Mouse (Mus musculus): ENCODE measurements around the gene Mtap. TPM values are rescaled to one million over a fixed set of nuclear protein-coding genes. Genes with fewer than 3 reads are reported as not detected.

The Mtap gene
- polyA plus RNA-seq, 1 experiment from 2014 or later: 13.0 TPM

GRCm38 (mm10) chr4:89170931-89171330 lies 34.0 kb downstream of the Mtap start:
- Histone ChIP-seq H3K27ac (ENCODE audit: low read length) (no peak overlapping the region), H3K9me3 (replicated peaks; ENCODE audit: control insufficient read depth, low read length) (no peaks in the 10 kb centered on the region), H3K4me1 (ENCODE audit: control insufficient read depth, low read depth, low read length) (no peaks in the 10 kb centered on the region), H3K4me3 (ENCODE audit: low read depth, low read length) (no peak overlapping the region), H3K36me3 (ENCODE audit: control insufficient read depth, insufficient read depth) (peaks cover 17% of the 10 kb centered on the region), H3K9ac (ENCODE audit: low read depth, low read length) (no peak overlapping the region), H3K27me3 (ENCODE audit: control insufficient read depth, insufficient read depth, low read depth, low read length) (no peaks in the 10 kb centered on the region), H3K4me2 (ENCODE audit: low read depth, low read length) (no peak overlapping the region)
- ATAC-seq (ENCODE audit: low read depth): no peak
- WGBS (ENCODE audit: insufficient replicate concordance): 73% methylated on average over 6 of the region's 6 CpGs

- Histone ChIP-seq H3K9ac (ENCODE audit: low read depth, low read length) (no peak overlapping the region), H3K4me1 (ENCODE audit: control insufficient read depth, low read depth, low read length) (no peaks in the 10 kb centered on the region), H3K4me2 (ENCODE audit: low read depth, low read length) (no peak overlapping the region), H3K27me3 (ENCODE audit: control insufficient read depth, insufficient read depth, low read depth, low read length) (no peaks in the 10 kb centered on the region), H3K9me3 (replicated peaks; ENCODE audit: control insufficient read depth, low read length) (no peaks in the 10 kb centered on the region), H3K36me3 (ENCODE audit: control insufficient read depth, insufficient read depth) (peaks cover 17% of the 10 kb centered on the region), H3K4me3 (ENCODE audit: low read depth, low read length) (no peak overlapping the region), H3K27ac (ENCODE audit: low read length) (no peak overlapping the region)
- 83% methylated on average over 14 of the region's 14 CpGs for WGBS (ENCODE audit: insufficient replicate concordance)
- ATAC-seq (ENCODE audit: low read depth): no peak
Measured at GRCm38 (mm10) chr4:89172873-89173605, 36.1 kb downstream of the Mtap start.

GRCm38 (mm10) chr4:89177514-89178307 lies 40.8 kb downstream of the Mtap start:
- Histone ChIP-seq H3K4me2 (ENCODE audit: low read depth, low read length) (no peak overlapping the region), H3K9me3 (replicated peaks; ENCODE audit: control insufficient read depth, low read length) (no peaks in the 10 kb centered on the region), H3K27ac (ENCODE audit: low read length) (no peak overlapping the region), H3K36me3 (ENCODE audit: control insufficient read depth, insufficient read depth) (peaks cover 17% of the 10 kb centered on the region), H3K4me1 (ENCODE audit: control insufficient read depth, low read depth, low read length) (no peaks in the 10 kb centered on the region), H3K9ac (ENCODE audit: low read depth, low read length) (no peak overlapping the region), H3K27me3 (ENCODE audit: control insufficient read depth, insufficient read depth, low read depth, low read length) (no peaks in the 10 kb centered on the region), H3K4me3 (ENCODE audit: low read depth, low read length) (no peak overlapping the region)
- WGBS (ENCODE audit: insufficient replicate concordance): 62% methylated on average over 6 of the region's 6 CpGs
- ATAC-seq (ENCODE audit: low read depth): 0 out of 2 replicates have a peak, but pooled peaks have one; percentile 9

GRCm38 (mm10) chr4:89180121-89180520 lies 43.2 kb downstream of the Mtap start:
- no peak overlapping the region for H3K9ac ChIP-seq (ENCODE audit: low read depth, low read length)
- WGBS (ENCODE audit: insufficient replicate concordance): 80% methylated on average over 5 of the region's 5 CpGs
- H3K4me3 ChIP-seq (ENCODE audit: low read depth, low read length): no peak overlapping the region
- no peak for ATAC-seq (ENCODE audit: low read depth)
- peaks cover 5% of the 10 kb centered on the region for H3K36me3 ChIP-seq (ENCODE audit: control insufficient read depth, insufficient read depth)
- no peak overlapping the region for H3K4me2 ChIP-seq (ENCODE audit: low read depth, low read length)
- H3K4me1 ChIP-seq (ENCODE audit: control insufficient read depth, low read depth, low read length): no peaks in the 10 kb centered on the region
- H3K27ac ChIP-seq (ENCODE audit: low read length): no peak overlapping the region
- H3K27me3 ChIP-seq (ENCODE audit: control insufficient read depth, insufficient read depth, low read depth, low read length): no peaks in the 10 kb centered on the region
- no peaks in the 10 kb centered on the region for H3K9me3 ChIP-seq (replicated peaks; ENCODE audit: control insufficient read depth, low read length)

GRCm38 (mm10) chr4:89181656-89182055 lies 44.7 kb downstream of the Mtap start:
- Histone ChIP-seq H3K36me3 (ENCODE audit: control insufficient read depth, insufficient read depth) (peaks cover 5% of the 10 kb centered on the region), H3K4me1 (ENCODE audit: control insufficient read depth, low read depth, low read length) (no peaks in the 10 kb centered on the region), H3K27me3 (ENCODE audit: control insufficient read depth, insufficient read depth, low read depth, low read length) (no peaks in the 10 kb centered on the region), H3K4me3 (ENCODE audit: low read depth, low read length) (no peak overlapping the region), H3K9me3 (replicated peaks; ENCODE audit: control insufficient read depth, low read length) (no peaks in the 10 kb centered on the region), H3K9ac (ENCODE audit: low read depth, low read length) (no peak overlapping the region), H3K27ac (ENCODE audit: low read length) (no peak overlapping the region), H3K4me2 (ENCODE audit: low read depth, low read length) (no peak overlapping the region)
- 67% methylated on average over 2 of the region's 2 CpGs for WGBS (ENCODE audit: insufficient replicate concordance)
- no peak for ATAC-seq (ENCODE audit: low read depth)

GRCm38 (mm10) chr4:89182486-89182885 lies 45.6 kb downstream of the Mtap start:
- H3K27me3 ChIP-seq (ENCODE audit: control insufficient read depth, insufficient read depth, low read depth, low read length): no peaks in the 10 kb centered on the region
- ATAC-seq (ENCODE audit: low read depth): no peak
- H3K4me2 ChIP-seq (ENCODE audit: low read depth, low read length): no peak overlapping the region
- H3K4me3 ChIP-seq (ENCODE audit: low read depth, low read length): no peak overlapping the region
- H3K9me3 ChIP-seq (replicated peaks; ENCODE audit: control insufficient read depth, low read length): no peaks in the 10 kb centered on the region
- H3K27ac ChIP-seq (ENCODE audit: low read length): no peak overlapping the region
- H3K36me3 ChIP-seq (ENCODE audit: control insufficient read depth, insufficient read depth): peaks cover 5% of the 10 kb centered on the region
- H3K4me1 ChIP-seq (ENCODE audit: control insufficient read depth, low read depth, low read length): no peaks in the 10 kb centered on the region
- H3K9ac ChIP-seq (ENCODE audit: low read depth, low read length): no peak overlapping the region
- WGBS (ENCODE audit: insufficient replicate concordance): 74% methylated on average over 3 of the region's 3 CpGs

- H3K36me3 ChIP-seq (ENCODE audit: control insufficient read depth, insufficient read depth): no peaks in the 10 kb centered on the region
- no peak overlapping the region for H3K27ac ChIP-seq (ENCODE audit: low read length)
- no peaks in the 10 kb centered on the region for H3K4me1 ChIP-seq (ENCODE audit: control insufficient read depth, low read depth, low read length)
- H3K27me3 ChIP-seq (ENCODE audit: control insufficient read depth, insufficient read depth, low read depth, low read length): no peaks in the 10 kb centered on the region
- H3K9me3 ChIP-seq (replicated peaks; ENCODE audit: control insufficient read depth, low read length): no peaks in the 10 kb centered on the region
- no peak overlapping the region for H3K9ac ChIP-seq (ENCODE audit: low read depth, low read length)
- H3K4me3 ChIP-seq (ENCODE audit: low read depth, low read length): no peak overlapping the region
- no peak for ATAC-seq (ENCODE audit: low read depth)
- no peak overlapping the region for H3K4me2 ChIP-seq (ENCODE audit: low read depth, low read length)
- 65% methylated on average over 4 of the region's 4 CpGs for WGBS (ENCODE audit: insufficient replicate concordance)
Measured at GRCm38 (mm10) chr4:89195481-89195880, 58.6 kb downstream of the Mtap start.

- Histone ChIP-seq H3K4me2 (ENCODE audit: low read depth, low read length) (no peak overlapping the region), H3K36me3 (ENCODE audit: control insufficient read depth, insufficient read depth) (no peaks in the 10 kb centered on the region), H3K27me3 (ENCODE audit: control insufficient read depth, insufficient read depth, low read depth, low read length) (no peaks in the 10 kb centered on the region), H3K27ac (ENCODE audit: low read length) (no peak overlapping the region), H3K9me3 (replicated peaks; ENCODE audit: control insufficient read depth, low read length) (no peaks in the 10 kb centered on the region), H3K4me3 (ENCODE audit: low read depth, low read length) (no peak overlapping the region), H3K9ac (ENCODE audit: low read depth, low read length) (no peak overlapping the region), H3K4me1 (ENCODE audit: control insufficient read depth, low read depth, low read length) (no peaks in the 10 kb centered on the region)
- ATAC-seq (ENCODE audit: low read depth): no peak
Measured at GRCm38 (mm10) chr4:89197128-89197527, 60.2 kb downstream of the Mtap start.

GRCm38 (mm10) chr4:89200806-89201205 lies 63.9 kb downstream of the Mtap start:
- Histone ChIP-seq H3K27ac (ENCODE audit: low read length) (no peak overlapping the region), H3K4me2 (ENCODE audit: low read depth, low read length) (no peak overlapping the region), H3K27me3 (ENCODE audit: control insufficient read depth, insufficient read depth, low read depth, low read length) (no peaks in the 10 kb centered on the region), H3K4me1 (ENCODE audit: control insufficient read depth, low read depth, low read length) (no peaks in the 10 kb centered on the region), H3K4me3 (ENCODE audit: low read depth, low read length) (no peak overlapping the region), H3K36me3 (ENCODE audit: control insufficient read depth, insufficient read depth) (no peaks in the 10 kb centered on the region), H3K9me3 (replicated peaks; ENCODE audit: control insufficient read depth, low read length) (no peaks in the 10 kb centered on the region), H3K9ac (ENCODE audit: low read depth, low read length) (no peak overlapping the region)
- WGBS (ENCODE audit: insufficient replicate concordance): 67% methylated on average over 1 of the region's 1 CpGs
- no peak for ATAC-seq (ENCODE audit: low read depth)
